Mouse (Mus musculus) CH12.LX (cell line): Measurements from ENCODE around the gene Ccdc69. TPM values are rescaled to one million over a fixed set of nuclear protein-coding genes. Genes with fewer than 3 reads are reported as not detected.

Source experiments
- DNase-seq: peaks from one replicate; pipeline ENCODE4 v3.0.0-alpha.2; 2013; ENCODE audit errors: extremely low read depth
- H3K27ac ChIP-seq: 2 replicates; pipeline ENCODE4 v1.5.1; 2012; ENCODE audit warnings: low read depth, mild to moderate bottlenecking, control low read depth, moderate library complexity; ENCODE audit not compliant: insufficient read depth
- H3K27me3 ChIP-seq: replicated peaks from 2 replicates; pipeline ENCODE3; 2012; ENCODE audit warnings: inconsistent platforms
- H3K36me3 ChIP-seq, 2 experiments: replicated peaks in 1 of 2; 2 replicates each; pipeline versions ENCODE3 to v1.6.1; 2012; ENCODE audit warnings: inconsistent platforms in 1 of 2, low read length in 1 of 2, mild to moderate bottlenecking in 1 of 2, mixed read lengths in 1 of 2, moderate library complexity in 1 of 2; ENCODE audit not compliant: control insufficient read depth in 1 of 2, insufficient read depth in 1 of 2
- H3K4me1 ChIP-seq, 2 experiments: 2 replicates each; pipeline ENCODE4 v1.6.1; 2012; ENCODE audit warnings: inconsistent platforms in 1 of 2, moderate library complexity in 1 of 2; ENCODE audit not compliant: insufficient read depth in 2 of 2, control insufficient read depth in 1 of 2
- H3K4me2 ChIP-seq: 2 replicates; pipeline ENCODE4 v1.6.1; 2012; ENCODE audit warnings: low read depth, mild to moderate bottlenecking, control low read depth; ENCODE audit not compliant: poor library complexity, insufficient read depth, severe bottlenecking
- H3K4me3 ChIP-seq, 3 experiments: fragments of 150-350 bp in 1 of 3; sonication (generic) in 1 of 3; replicated peaks in 1 of 3; 2 replicates each; pipeline versions ENCODE3 to v1.5.1; 2011 to 2012; ENCODE audit warnings: low read depth in 2 of 3, low read length in 2 of 3, mild to moderate bottlenecking in 2 of 3, moderate library complexity in 2 of 3, control low read depth in 1 of 3, improper control_type of control experiment in 1 of 3, inconsistent platforms in 1 of 3, mixed read lengths in 1 of 3; ENCODE audit not compliant: poor library complexity in 1 of 3
- H3K79me2 ChIP-seq: replicated peaks from 2 replicates; pipeline ENCODE4 v1.6.1; 2012; ENCODE audit warnings: mild to moderate bottlenecking, moderate library complexity; ENCODE audit not compliant: control insufficient read depth, poor library complexity, insufficient read depth, severe bottlenecking; ENCODE audit errors: extremely low read depth
- H3K9ac ChIP-seq: 2 replicates; pipeline ENCODE4 v1.6.1; 2012; ENCODE audit warnings: low read depth, mild to moderate bottlenecking, control low read depth, moderate library complexity; ENCODE audit not compliant: insufficient read depth
- H3K9me3 ChIP-seq: replicated peaks from 2 replicates; pipeline ENCODE3; 2012; ENCODE audit warnings: low read length, inconsistent platforms, mixed read lengths
- BHLHE40 ChIP-seq: IDR thresholded peaks from 2 replicates; pipeline ENCODE4 v1.6.1; 2011; ENCODE audit warnings: mild to moderate bottlenecking, low read depth, low read length, improper control_type of control experiment
- CHD1 ChIP-seq: IDR thresholded peaks from 2 replicates; pipeline ENCODE4 v1.6.1; 2012; ENCODE audit warnings: low read depth, low read length, improper control_type of control experiment, inconsistent platforms
- CTCF ChIP-seq, 2 experiments: IDR thresholded peaks in 1 of 2; conservative IDR thresholded peaks in 1 of 2; 2 replicates each; pipeline ENCODE4 v1.5.1; 2011 to 2012; ENCODE audit warnings: low read depth in 2 of 2, low read length in 2 of 2, improper control_type of control experiment in 1 of 2, inconsistent platforms in 1 of 2, mild to moderate bottlenecking in 1 of 2, moderate library complexity in 1 of 2
- EP300 ChIP-seq: IDR thresholded peaks from 2 replicates; pipeline ENCODE4 v1.6.1; 2011; ENCODE audit warnings: low read length, improper control_type of control experiment
- ETS1 ChIP-seq: conservative IDR thresholded peaks from 2 replicates; pipeline ENCODE4 v1.6.1; 2012; ENCODE audit warnings: low read depth, mild to moderate bottlenecking, inconsistent platforms, low read length, improper control_type of control experiment, moderate library complexity
- IRF4 ChIP-seq: IDR thresholded peaks from 2 replicates; pipeline ENCODE4 v1.6.1; 2014; ENCODE audit warnings: low read depth, mild to moderate bottlenecking, inconsistent platforms, low read length, improper control_type of control experiment
- JUN ChIP-seq: IDR thresholded peaks from 2 replicates; pipeline ENCODE4 v1.6.1; 2011; ENCODE audit warnings: low read depth, mild to moderate bottlenecking, low read length, improper control_type of control experiment, moderate library complexity; ENCODE audit not compliant: insufficient read depth
- MAZ ChIP-seq: IDR thresholded peaks from 2 replicates; pipeline ENCODE4 v1.6.1; 2012; ENCODE audit warnings: low read depth, mild to moderate bottlenecking, inconsistent platforms, low read length, improper control_type of control experiment, moderate library complexity
- MEF2A ChIP-seq: IDR thresholded peaks from 2 replicates; pipeline ENCODE4 v1.6.1; 2014; ENCODE audit warnings: low read depth, mild to moderate bottlenecking, inconsistent platforms, low read length, improper control_type of control experiment, borderline replicate concordance
- MYC ChIP-seq: IDR thresholded peaks from 2 replicates; pipeline ENCODE4 v1.6.1; 2011; ENCODE audit warnings: low read depth, mild to moderate bottlenecking, improper control_type of control experiment, low read length
- NELFE ChIP-seq: IDR thresholded peaks from 2 replicates; pipeline ENCODE4 v1.6.1; 2011; ENCODE audit warnings: low read depth, low read length, improper control_type of control experiment
- PAX5 ChIP-seq: IDR thresholded peaks from 2 replicates; pipeline ENCODE4 v1.6.1; 2012; ENCODE audit warnings: low read length, inconsistent platforms, mixed read lengths
- POLR2AphosphoS2 ChIP-seq: IDR thresholded peaks from 2 replicates; pipeline ENCODE4 v1.6.1; 2011; ENCODE audit warnings: low read depth, low read length, improper control_type of control experiment
- RAD21 ChIP-seq: IDR thresholded peaks from 2 replicates; pipeline ENCODE4 v1.6.1; 2011; ENCODE audit warnings: low read depth, mild to moderate bottlenecking, low read length, improper control_type of control experiment, moderate library complexity
- SIN3A ChIP-seq: IDR thresholded peaks from 2 replicates; pipeline ENCODE4 v1.6.1; 2012; ENCODE audit warnings: low read length, improper control_type of control experiment, inconsistent platforms
- SMC3 ChIP-seq: IDR thresholded peaks from 2 replicates; pipeline ENCODE4 v1.6.1; 2011; ENCODE audit warnings: low read depth, low read length, improper control_type of control experiment
- TCF12 ChIP-seq: IDR thresholded peaks from 2 replicates; pipeline ENCODE4 v1.6.1; 2014; ENCODE audit warnings: low read depth, mild to moderate bottlenecking, inconsistent platforms, low read length, improper control_type of control experiment
- UBTF ChIP-seq: IDR thresholded peaks from 2 replicates; pipeline ENCODE4 v1.6.1; 2012; ENCODE audit warnings: low read depth, mild to moderate bottlenecking, inconsistent platforms, low read length, improper control_type of control experiment, moderate library complexity
- USF1 ChIP-seq: IDR thresholded peaks from 2 replicates; pipeline ENCODE4 v1.6.1; 2014; ENCODE audit warnings: low read depth, mild to moderate bottlenecking, inconsistent platforms, low read length, improper control_type of control experiment
- ZNF384 ChIP-seq: IDR thresholded peaks from 2 replicates; pipeline ENCODE4 v1.6.1; 2012; ENCODE audit warnings: low read depth, low read length, improper control_type of control experiment, inconsistent platforms
- dilution Hi-C: fragments of 300-500 bp; cut with MboI; formaldehyde crosslinking; loops from 2 replicates; pipeline ENCODE4 v1.14.3; 2020; ENCODE audit warnings: low sequenced_read_pairs; ENCODE audit not compliant: extremely low pct_unique_long_range_greater_than_20kb, extremely low pct_ligation_motif_present
- in situ Hi-C: fragments of 300-500 bp; cut with MboI; formaldehyde crosslinking; loops from 3 replicates; pipeline ENCODE4 v1.14.3; 2019; ENCODE audit warnings: low sequenced_read_pairs, low pct_ligation_motif_present, low pct_unique_long_range_greater_than_20kb, mixed read lengths
- polyA plus RNA-seq: library from polyadenylated mRNA; unstranded; fragments of >175 nt; gene quantifications from 2 replicates; pipeline ENCODE4 v1.2.1, GENCODE M21; 2012; ENCODE audit warnings: low read depth; ENCODE audit not compliant: insufficient read length
- total RNA-seq, 2 experiments: library from RNA; depleted of rRNA; stranded (reverse); fragments of 300-350 nt in 1 of 2; fragments of >200 nt in 1 of 2; gene quantifications; 2 replicates each; pipeline ENCODE4 v1.2.3; 2012 to 2014

Ccdc69 gene
- total and polyA plus RNA-seq, 3 experiments, result 0.27 to 4.3 (median 0.61) TPM

- no peaks in the 10 kb centered on the region for H3K27me3 ChIP-seq
- H3K79me2 ChIP-seq, result no peaks in the 10 kb centered on the region
- no peak for DNase-seq
- no peak overlapping the region for H3K4me3 ChIP-seq
- H3K4me1 ChIP-seq, result peaks cover 4 to 30% of the 10 kb centered on the region in 2 experiments
- H3K36me3 ChIP-seq, result no peaks in the 10 kb centered on the region
- no peak overlapping the region for H3K4me2 ChIP-seq
- TF ChIP-seq JUN, result no peak
- TF ChIP-seq EP300, result 0 out of 2 replicates have a peak, but pooled peaks have one; percentile 34
- in situ Hi-C loops, result no loop called here
- dilution Hi-C loops, result no loop called here
- peaks cover 8% of the 10 kb centered on the region for H3K9me3 ChIP-seq
- H3K27ac ChIP-seq, result no peak overlapping the region
- no peak overlapping the region for H3K9ac ChIP-seq
These were observed 43.5 kb upstream of the Ccdc69 start for GRCm38 (mm10) chr11:55121430-55121829.

- DNase-seq, result no peak
- Histone ChIP-seq H3K9ac (no peak overlapping the region), H3K27ac (no peak overlapping the region), H3K9me3 (peaks cover 8% of the 10 kb centered on the region), H3K36me3 (no peaks in the 10 kb centered on the region), H3K27me3 (no peaks in the 10 kb centered on the region), H3K4me3 (no peak overlapping the region), H3K4me1 (peaks cover 4 to 32% of the 10 kb centered on the region in 2 experiments), H3K4me2 (no peak overlapping the region), H3K79me2 (no peaks in the 10 kb centered on the region)
- in situ Hi-C loops, result no loop called here
- no peak for TF ChIP-seq SMC3
- no peak for TF ChIP-seq PAX5
- no peak for TF ChIP-seq NELFE
- TF ChIP-seq TCF12, result no peak
- dilution Hi-C loops, result no loop called here
These were observed 42.9 kb upstream of the Ccdc69 start for GRCm38 (mm10) chr11:55120821-55121271.

- Histone ChIP-seq H3K36me3 (no peaks in the 10 kb centered on the region), H3K27me3 (no peaks in the 10 kb centered on the region), H3K27ac (no peak overlapping the region), H3K9me3 (peaks cover 8% of the 10 kb centered on the region), H3K4me3 (no peak overlapping the region), H3K79me2 (no peaks in the 10 kb centered on the region), H3K9ac (no peak overlapping the region), H3K4me1 (peaks cover 0 to 30% of the 10 kb centered on the region in 2 experiments; a peak in 2 of 4 replicates), H3K4me2 (no peak overlapping the region)
- in situ Hi-C loops (no loop called here), dilution Hi-C loops (no loop called here)
- TF ChIP-seq MYC (no peak), ZNF384 (no peak), BHLHE40 (no peak), TCF12 (no peak), IRF4 (no peak), CHD1 (no peak), POLR2AphosphoS2 (no peak), ETS1 (no peak), CTCF (conservative IDR thresholded peaks at IDR 0.05 in 1 of 2, IDR thresholded peaks at IDR 0.05 in 1 of 2; ENCODE audit: low read depth in 2 of 2, low read length in 2 of 2) (no peak), MAZ (no peak), RAD21 (no peak), UBTF (no peak), USF1 (no peak), MEF2A (no peak), SIN3A (no peak)
- no peak for DNase-seq
These were observed 42.3 kb upstream of the Ccdc69 start for GRCm38 (mm10) chr11:55120279-55120678.
